Mouse (Mus musculus) C2C12 (cell line): ENCODE measurements around the gene Rnf141.

ENCODE experiments used
- CEBPB ChIP-seq: IDR thresholded peaks from one replicate; pipeline ENCODE4 v1.6.1; 2011; ENCODE audit warnings: low read depth, mild to moderate bottlenecking, control low read depth, moderate library complexity
- CTCF ChIP-seq: IDR thresholded peaks from one replicate; pipeline ENCODE4 v1.5.1; 2011; ENCODE audit not compliant: control insufficient read depth, insufficient read depth, insufficient read length
- MAX ChIP-seq: IDR thresholded peaks from one replicate; pipeline ENCODE4 v1.6.1; 2011; ENCODE audit warnings: mild to moderate bottlenecking, control low read depth
- MYOD1 ChIP-seq: IDR thresholded peaks from one replicate; pipeline ENCODE4 v1.6.1; 2011; ENCODE audit warnings: low read depth; ENCODE audit not compliant: control insufficient read depth, insufficient read length
- USF1 ChIP-seq: IDR thresholded peaks from one replicate; pipeline ENCODE4 v1.6.1; 2011; ENCODE audit warnings: low read depth, mild to moderate bottlenecking, control low read depth, moderate library complexity

DNA sequence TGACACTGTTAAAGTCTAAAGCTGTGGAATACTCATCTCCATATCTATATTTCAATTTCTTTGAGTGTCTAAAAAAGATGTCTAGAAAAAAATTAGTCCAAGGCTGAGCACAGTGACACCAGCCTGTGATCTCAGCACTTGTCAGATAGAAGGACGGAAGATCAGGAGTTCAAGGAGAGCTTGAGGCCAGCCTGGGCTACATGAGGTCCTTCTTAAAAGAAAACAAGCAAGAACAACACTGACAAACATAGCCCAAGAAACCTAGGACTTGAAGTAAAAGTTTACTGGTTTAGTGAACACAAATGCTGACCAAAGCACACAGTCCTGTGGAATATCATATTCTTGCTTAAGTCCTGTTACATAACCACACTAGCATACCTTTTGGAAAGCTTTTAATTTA is 10.2 kb downstream of the Rnf141 start:
- TF ChIP-seq CTCF (no peak), CEBPB (no peak), MYOD1 (no peak), USF1 (no peak), MAX (no peak)
